Mouse (Mus musculus) right cerebral cortex, postnatal 10 days (tissue): ENCODE results near the gene Clec18a.
"Not testable (repeated sequence)": the region's sequence is repeated elsewhere in the genome, so short reads cannot be mapped to it uniquely, and the experiment has no call there.

ENCODE experiments used
- DNase-seq, 2 experiments: peaks; one replicate each; pipeline ENCODE4 v3.0.0; 2021; ENCODE audit warnings: low spot score in 2 of 2

Gene Clec18a

DNA sequence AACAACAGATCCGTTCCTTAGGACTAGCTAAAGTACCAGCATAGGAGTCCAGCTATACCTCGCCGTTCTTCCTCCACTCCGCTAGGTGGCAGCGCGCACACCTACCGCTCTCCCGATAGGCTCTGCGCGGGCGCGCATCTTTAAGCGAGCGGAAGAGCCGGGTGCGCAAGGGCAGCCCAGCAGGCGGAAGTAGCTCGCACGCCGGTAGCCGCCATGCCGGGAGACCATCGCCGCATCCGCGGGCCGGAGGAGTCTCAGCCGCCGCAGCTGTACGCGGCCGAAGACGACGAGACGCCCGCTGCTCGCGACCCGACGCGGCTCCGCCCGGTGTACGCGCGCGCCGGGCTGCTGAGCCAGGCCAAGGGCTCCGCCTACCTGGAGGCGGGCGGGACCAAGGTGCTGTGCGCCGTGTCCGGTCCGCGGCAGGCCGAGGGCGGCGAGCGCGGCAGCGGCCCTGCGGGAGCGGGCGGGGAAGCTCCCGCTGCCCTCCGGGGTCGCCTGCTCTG is 36.0 kb downstream of the Clec18a start, which contains the start of gene Exosc6:
Gene Exosc6, plus strand, starts transcription at position 182 of the 506 bp plus-strand sequence.
- DNase-seq, result peak; percentile 95 to 96

DNA sequence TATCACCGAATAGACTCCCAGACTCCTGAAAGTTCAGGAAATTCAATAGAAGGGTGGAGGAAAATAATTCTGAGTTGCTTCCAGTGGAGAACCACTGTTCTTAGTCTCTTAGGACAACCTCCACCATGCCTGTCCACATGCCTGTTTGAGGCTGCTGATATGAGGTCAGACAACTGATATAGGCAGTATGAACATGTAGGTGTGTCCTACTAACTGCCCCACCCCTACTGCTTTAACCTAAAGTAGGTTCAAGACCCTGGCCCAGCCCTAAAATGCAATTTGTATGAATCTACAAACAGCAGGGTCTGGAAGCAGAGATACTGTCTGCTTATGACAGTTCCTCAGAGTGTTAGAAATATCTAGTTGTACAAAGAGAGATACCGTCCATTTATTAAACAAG is 36.6 kb downstream of the Clec18a start:
- DNase-seq, result no peak

DNA sequence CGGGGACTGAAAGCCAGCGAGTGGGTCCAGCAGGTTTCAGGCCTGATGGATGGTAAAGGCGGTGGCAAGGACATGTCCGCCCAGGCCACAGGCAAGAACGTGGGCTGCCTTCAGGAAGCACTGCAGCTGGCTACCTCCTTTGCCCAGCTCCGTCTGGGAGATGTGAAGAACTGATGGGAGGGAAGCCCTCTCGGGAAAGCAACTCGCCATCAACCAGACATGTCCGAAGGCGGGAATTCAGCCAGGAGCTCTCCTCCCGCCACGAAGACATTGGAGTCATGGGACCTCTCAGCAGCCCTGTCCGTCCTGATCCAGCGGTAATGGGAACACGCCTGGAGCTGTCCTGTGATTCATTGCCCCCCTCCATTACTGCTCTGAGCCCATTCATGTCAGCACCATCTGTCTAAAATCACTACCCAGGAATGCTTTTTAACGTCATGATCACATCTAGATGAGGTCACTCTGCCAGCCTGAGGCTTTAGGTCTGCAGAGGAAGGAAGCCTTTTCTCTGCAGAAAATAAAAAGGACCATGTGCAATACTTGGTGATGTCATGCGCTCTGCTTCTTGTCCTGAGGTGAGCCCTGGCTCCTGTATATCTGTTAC is 37.1 kb downstream of the Clec18a start:
- DNase-seq, result no peak

DNA sequence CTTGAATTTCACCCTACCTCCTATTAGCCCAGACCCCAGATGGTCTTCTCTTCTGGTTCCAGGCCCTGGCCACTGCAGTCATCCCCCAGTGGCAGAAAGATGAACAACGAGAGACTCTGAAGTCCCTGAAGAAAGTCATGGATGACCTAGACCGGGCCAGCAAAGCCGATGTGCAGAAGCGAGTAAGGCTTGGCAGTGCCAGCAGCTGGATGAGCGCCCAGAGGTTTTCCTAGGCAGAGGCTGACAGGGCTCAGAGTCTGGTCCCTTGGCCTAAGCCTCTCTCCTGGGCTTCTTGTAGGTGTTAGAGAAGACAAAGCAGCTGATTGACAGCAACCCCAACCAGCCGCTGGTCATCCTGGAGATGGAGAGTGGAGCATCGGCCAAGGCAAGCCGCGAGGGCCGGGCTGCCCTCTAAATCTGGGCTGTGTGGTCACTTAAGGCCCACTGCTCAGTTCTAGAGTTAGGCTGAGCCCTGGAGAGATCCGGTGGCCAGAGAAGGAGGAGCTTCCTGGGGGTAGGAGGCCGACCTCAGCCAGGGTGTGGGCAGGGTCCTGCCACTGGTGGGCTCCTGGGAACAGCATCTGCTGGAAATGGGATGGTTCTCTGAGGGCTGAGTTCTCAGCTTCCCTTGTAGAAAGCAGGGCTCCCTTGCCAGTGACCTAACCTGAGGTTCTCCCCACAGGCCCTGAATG is 38.3 kb downstream of the Clec18a start:
- peak in 1 of 2 experiments; percentile 39 for DNase-seq

DNA sequence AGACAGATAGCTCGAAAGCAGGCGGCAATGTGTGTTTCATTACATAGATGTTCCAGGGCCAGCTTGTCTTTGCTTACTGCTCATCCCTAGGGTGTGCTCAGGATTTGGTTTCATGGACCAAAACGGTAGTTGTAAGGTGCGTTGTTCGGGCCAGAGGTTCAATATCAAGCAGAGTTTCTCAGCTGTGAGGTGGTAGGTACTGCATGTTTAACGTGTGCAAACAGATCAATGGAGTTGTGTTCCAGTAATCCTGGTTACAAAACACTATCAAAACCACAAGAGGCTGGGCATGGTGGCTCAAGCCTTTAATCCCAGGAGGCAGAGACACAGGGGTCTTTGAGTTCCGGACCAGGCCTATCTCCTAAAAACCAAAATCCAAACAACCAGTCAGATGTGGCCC is 43.1 kb downstream of the Clec18a start:
- DNase-seq, result no peak

DNA sequence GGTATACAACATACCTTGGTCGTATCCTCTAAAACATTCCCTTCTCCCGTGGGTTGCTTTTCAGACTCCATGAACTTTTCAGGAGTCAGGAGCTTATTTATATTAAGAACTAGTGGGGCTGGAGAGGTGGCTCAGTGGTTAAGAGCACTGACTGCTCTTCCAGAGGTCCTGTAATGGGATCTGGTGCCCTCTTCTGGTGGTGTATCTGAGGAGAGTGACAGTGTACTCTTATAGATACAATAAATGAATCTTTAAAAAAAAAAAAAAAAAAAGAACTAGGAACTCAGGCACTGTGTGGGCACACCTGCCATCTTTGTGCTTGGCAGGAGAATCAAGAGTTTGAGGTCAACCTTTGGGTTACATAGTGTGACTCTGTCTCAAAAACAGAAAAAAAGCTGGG is 43.5 kb downstream of the Clec18a start:
- DNase-seq, result no peak

DNA sequence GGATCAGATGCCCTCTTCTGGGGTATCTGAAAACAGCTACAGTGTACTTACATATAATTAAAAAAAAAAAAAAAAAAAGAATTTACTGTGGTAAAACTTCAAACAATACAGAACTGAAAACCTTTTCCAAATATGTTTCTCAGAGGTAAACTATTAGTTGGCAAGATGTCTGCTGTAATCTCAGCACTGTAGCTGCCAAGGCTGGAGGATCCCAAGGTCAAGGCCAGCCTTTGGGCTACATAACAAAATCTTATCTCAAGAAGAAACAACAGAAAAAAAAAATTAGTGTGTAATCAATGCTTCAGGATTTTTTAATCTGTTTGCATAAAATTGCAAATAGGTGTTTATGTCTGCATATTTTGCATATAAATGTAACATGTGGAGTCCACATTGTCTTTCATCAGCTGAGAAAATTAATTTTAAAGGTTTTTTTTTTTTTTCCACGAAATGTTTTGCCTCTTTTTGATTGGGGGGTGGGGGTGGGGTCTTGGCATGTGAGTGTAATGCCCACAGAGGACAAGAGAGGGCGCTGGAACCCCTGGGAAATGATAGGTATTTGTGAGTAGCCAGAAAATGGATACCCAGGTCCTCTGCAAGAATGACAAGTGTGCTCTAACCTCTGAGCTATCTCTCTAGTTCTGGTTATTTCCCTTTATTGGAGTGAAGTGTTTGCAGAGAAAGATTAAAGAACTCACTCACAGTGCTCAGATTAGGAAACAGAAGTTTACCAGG is 48.1 kb downstream of the Clec18a start:
- no peak for DNase-seq

DNA sequence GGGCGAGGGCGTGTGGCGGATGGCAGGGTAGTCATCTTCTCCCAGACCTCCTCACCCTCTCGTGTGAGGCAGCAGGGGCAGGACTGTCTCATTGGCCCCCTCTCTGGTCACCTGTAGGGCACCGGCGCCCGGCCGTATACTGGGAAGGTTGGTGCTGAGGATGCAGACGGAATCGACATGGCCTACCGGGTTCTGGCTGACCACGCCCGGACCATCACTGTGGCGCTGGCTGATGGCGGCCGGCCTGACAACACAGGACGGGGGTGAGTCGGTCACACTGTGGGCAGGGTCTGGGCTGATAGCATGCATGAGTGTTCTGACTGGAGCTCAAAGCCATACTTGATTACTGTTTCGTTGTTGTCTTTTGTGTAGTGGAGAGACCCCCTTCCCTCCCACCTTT is 49.7 kb downstream of the Clec18a start:
- no peak for DNase-seq

DNA sequence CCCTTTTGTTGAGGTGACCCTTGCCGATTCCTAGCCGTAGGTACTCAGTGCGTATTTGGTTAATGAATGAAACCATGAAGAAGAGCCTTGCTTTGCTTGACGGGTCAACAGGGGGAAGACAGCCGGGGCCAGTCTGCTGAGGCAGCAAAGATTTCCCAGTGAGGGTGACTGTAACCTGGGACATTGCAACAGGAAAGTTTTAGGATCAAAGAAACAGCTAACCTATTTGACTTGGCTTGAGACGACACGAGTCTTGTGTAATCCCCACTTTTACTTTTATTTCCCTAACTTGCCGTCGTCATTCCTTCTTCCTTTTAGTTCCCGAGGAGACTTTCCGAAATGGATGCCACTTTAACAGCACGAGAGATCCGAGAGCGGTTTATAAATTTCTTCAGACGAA is 55.6 kb downstream of the Clec18a start:
- DNase-seq, result no peak

DNA sequence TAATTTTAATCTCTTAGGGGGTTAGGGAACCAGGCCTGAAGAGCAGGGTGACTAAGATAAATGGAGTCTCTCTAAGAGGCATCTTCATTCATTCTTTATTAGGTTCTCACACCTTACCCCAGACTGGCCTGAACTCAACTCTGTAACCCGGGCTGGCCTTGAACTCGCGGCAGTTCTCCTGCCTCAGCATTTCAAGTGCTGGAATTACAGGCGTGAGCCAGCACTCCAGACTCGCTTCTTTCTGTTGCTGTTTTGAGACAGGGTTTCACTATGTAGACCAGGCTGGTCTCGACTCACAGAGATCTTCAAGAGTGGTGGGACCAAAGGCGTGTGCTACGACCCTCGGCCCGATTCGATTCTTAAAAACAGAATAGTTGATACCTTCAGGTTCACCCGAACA is 58.0 kb downstream of the Clec18a start:
- DNase-seq, result no peak

DNA sequence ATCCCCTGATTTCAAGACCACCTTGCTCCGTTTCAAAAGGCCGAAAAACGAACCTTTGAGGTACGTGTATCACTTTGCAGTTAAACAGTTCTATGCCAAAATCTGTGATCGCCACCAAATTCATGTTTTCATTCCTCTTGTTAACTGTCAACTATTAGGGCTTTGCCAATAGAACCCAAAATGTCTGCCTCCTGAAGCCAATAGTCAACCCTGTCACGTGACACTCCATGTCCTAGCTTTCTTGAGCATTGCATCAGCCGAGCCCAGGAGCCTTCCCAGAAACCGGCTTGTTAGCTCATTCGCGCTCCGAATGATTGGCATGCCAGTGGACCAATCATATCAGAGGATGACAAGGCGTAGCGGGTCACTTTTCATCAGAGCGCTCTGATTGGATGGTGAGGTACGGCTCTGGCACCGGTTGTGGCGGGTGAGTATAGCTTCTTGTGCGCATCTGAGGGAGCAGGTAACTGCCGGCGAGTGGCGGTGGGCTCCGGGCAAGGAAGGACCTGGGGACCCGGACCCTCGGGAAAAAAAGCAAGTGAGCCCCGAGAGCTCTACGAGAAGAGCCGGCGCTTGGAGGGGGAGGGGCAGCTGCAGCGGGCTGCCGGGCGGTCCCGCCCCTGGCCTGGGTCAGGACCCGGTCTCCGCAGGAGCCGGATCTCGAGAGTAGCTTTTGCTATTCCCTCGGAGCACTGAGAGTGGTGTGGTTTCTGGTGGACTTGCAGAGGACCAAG is 58.6 kb downstream of the Clec18a start:
- DNase-seq, result peak; percentile 100

DNA sequence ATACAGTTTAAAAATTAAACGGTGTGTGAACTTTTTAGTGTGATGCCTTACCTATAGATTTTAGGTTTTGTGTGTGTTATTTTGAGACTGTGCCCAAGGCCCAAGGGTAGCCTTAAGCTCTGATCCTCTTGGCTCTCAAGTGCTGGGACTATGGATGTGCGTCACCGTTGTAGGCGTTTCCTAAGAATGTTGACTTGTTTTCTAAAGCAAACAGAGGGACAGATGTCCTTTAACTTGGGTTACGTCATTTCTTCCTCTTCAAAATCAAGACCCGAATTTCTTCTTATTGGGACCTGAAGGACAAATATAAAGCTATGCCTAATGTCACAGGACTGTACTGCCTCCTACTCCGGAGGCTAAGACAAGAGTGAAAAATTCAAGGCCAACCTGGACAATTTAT is 59.3 kb downstream of the Clec18a start, which contains the start of gene Aars:
Gene Aars, plus strand, starts transcription at position 229 of the 400 bp plus-strand sequence.
- no peak for DNase-seq

DNA sequence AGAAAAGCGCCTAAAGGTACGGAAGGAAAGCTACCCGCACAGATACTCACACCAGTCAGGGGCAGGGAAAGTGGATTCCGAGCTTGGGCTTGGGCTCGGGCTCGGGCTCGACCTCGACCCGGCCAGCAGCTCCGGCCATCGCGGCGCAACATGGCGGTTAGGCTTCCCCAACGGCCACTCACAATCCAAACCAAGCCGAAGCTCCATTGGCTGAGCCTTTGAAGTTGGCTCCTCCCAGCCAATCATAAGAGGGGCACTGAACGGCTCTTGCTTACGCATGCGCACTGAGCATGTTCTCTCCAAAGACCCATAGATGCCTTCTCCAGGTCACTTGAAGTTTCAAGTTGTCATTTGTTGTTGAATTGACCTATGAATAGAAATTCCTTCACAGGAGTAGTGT is 60.7 kb downstream of the Clec18a start, which contains the start of gene Ddx19b:
Gene Ddx19b, minus strand, starts transcription at position 180 of the 400 bp plus-strand sequence.
- no peak for DNase-seq

DNA sequence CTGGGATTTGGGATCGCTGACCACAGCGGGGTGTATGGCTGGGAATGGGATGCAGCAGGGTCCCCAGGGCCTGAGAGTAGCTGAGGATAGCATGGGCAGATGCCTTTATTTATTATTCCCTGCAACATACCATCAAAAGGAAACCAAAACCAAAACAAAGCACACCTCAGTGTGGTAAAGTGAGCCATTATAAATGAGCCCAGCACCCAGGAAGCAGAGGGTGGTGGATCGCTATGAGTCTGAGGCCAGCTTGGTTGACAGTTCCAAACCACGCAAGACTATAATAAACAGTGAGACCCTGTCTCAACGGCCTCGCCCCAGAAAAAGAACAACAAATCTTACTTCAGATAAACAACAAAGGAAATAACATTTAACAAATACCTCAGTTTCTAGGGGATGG is 62.2 kb downstream of the Clec18a start:
- DNase-seq, result no peak

DNA sequence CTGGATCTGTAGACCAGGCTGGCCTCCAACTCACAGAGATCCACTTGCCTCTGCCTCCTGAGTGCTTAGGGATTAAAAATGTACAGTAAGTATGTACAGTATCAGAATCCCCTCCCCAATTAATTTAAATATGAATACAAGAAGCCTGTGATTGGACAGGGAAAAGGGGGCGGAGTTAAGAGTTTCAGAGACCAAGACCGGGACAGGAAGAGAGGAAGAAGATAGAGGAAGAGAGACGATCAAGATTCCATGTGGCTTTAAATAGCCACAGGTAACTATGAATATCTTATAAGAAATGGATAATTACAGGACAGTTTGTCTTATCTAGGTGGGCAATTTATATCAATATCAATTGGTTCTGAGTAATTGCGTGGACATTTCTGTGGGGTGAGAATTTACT is 62.6 kb downstream of the Clec18a start:
- DNase-seq, result no peak

DNA sequence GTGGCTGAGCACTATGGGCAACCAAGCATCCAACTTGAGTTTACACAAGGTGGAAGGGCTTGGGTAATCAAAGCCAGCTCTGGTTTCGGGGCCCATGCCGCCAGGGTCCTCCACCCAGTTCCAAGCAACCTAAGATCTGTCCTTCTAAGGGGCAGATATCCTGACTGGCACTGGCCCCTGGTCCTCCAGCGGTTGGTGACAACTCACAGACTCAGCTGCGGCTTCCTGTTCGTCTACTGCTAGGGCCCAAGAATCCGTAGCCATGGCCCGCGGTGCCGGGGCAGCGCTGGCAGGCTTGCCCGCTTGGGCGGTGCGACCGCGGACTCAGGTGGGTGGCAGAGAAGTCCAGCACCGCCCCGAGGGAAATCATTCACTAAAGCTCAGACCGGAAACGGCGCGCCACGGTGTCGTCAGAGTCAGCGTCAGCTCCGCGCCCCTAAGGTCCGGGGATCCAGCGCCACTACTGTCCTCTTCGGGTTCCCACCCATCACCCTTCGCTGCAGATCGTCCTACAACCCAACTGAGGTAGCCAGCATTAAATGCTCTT is 64.8 kb downstream of the Clec18a start:
- DNase-seq, result peak; percentile 92 to 93

DNA sequence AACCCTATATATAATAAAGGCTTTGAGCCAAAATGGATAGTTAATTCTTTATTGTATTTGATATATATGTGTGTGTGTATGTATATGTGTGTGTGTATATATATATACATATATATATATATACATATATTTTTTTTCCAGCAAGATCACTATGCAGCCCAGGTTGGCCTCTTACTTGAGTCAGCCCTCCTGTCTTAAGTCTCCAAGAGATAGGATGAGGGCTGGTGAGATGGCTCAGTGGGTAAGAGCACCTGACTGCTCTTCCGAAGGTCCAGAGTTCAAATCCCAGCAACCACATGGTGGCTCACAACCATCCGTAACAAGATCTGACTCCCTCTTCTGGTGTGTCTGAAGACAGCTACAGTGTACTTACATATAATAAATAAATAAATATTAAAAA is 65.6 kb downstream of the Clec18a start:
- DNase-seq, result not testable (repeated sequence)

DNA sequence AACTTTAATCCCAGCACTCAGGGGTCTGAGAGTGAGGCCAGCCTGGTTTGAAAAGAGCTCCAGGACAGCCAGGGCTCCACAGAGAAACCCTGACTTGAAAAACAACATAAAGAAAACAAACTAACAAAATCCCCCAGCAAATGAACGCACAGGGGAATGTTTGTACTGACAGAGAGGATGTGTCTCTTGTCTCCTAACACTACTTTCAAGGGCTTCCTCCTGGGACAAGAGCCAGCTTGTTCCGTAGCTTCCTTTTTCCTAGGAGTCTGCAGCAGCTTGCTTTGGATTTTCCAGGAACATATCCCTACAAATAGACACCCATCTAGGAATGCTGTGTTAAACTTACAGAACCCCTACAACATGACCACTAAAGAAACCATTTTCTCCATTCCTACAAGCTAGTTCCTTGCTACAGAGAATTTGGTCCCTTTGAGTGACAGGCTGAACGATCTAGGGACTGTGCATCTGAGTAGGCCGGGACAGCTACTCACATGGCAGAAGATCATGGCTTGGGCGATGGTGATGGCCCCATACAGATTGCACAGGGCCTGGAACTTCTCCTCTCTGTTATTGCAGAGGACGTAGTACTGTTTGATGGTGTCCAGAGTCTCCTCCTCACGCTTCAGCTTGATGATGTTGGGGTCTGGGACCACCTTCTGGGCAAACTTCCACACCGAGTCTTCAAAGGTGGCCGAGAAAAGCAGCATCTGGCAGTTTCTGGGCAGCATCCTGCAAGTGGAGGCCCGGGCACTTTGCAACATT is 81.8 kb downstream of the Clec18a start:
- DNase-seq, result not testable (repeated sequence)
